ENCODE assay signal across 23 mouse cellular contexts in the genomic region with DNA sequence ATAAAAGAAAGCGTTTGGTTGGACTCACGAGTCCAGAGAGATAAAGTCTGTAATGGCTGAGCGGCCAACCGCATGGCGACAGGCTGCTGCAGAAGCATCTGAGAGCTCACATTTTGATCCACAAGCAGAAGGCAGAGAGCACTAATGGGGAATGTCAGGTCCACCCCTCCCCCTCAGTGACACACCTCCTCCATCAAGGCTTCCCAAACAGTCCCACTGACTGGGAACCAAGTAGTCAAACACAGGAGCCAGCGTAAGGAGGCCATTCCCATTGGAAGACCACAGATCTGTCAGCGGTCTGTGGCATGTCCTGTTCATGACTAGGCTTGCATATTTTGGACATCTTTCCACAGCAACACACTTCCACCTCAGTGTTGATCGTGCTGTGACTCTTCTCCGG. TPM values are rescaled to one million over a fixed set of nuclear protein-coding genes. Genes with fewer than 3 reads are reported as not detected.
A peak's percentile ranks its signal among the peaks of the same experiment; 100 is the strongest.
DNase-seq lines count a peak whose midpoint lies in the region; ATAC-seq lines count a peak whose summit lies in the region.
"Had no signal": no experiment of that assay in that cellular context is flagged by ENCODE, and none has a peak within 500 bp of the region (broad histone marks: within the 10 kb centered on the region; RNA-seq: fewer than 3 reads in every experiment).

No protein-coding gene starts in this region.

- no peaks in the 10 kb centered on the region for H3K36me3 ChIP-seq in embryonic facial prominence, embryonic 10.5 days (replicated peaks)
- no peaks in the 10 kb centered on the region for H3K36me3 ChIP-seq in midbrain, embryonic 13.5 days
- H3K36me3 ChIP-seq: embryonic facial prominence, embryonic 15.5 days; forebrain, embryonic 10.5 days; hindbrain, embryonic 10.5 days had no signal

- H3K27ac ChIP-seq in embryonic facial prominence, embryonic 10.5 days (replicated peaks): no peak overlapping the region
- no peak overlapping the region for H3K27ac ChIP-seq in midbrain, embryonic 13.5 days
- H3K27ac ChIP-seq: embryonic facial prominence, embryonic 15.5 days; forebrain, embryonic 10.5 days; gastrocnemius, adult 2 months; hindbrain, embryonic 10.5 days; hindbrain, embryonic 14.5 days had no signal

- DNase-seq in heart, postnatal 4 days: peak; percentile 3
- no peak for DNase-seq in heart, postnatal 10 days
- DNase-seq in right cerebral cortex, postnatal 10 days (ENCODE audit: low spot score in 2 of 2): peak; percentile 19 to 23
- DNase-seq in right cerebral cortex, postnatal 4 days: no peak
- peak; percentile 20 for DNase-seq in R1 (ENCODE audit: low read depth, low spot score)
- DNase-seq in embryonic facial prominence, embryonic 10.5 days (ENCODE audit: low spot score): peak; percentile 5
- DNase-seq: adrenal gland, adult 8-10 months; adrenal gland, postnatal 36 days; cerebellum, adult 2 months; cerebellum, postnatal 10 days; gastrocnemius, adult 2 months; heart, postnatal 14 days had no signal

- no peak overlapping the region for H3K9ac ChIP-seq in midbrain, embryonic 13.5 days (replicated peaks)
- H3K9ac ChIP-seq: embryonic facial prominence, embryonic 15.5 days; hindbrain, embryonic 14.5 days had no signal

- ATAC-seq in midbrain, embryonic 13.5 days: no peak
- ATAC-seq: forebrain, embryonic 14.5 days had no signal

- no peaks in the 10 kb centered on the region for H3K9me3 ChIP-seq in embryonic facial prominence, embryonic 10.5 days
- no peaks in the 10 kb centered on the region for H3K9me3 ChIP-seq in midbrain, embryonic 13.5 days
- H3K9me3 ChIP-seq: embryonic facial prominence, embryonic 15.5 days; forebrain, embryonic 10.5 days; hindbrain, embryonic 10.5 days had no signal

- 93% methylated on average over 9 of the region's 9 CpGs for WGBS in embryonic facial prominence, embryonic 10.5 days
- 94% methylated on average over 9 of the region's 9 CpGs for WGBS in midbrain, embryonic 13.5 days

- H3K4me2 ChIP-seq in midbrain, embryonic 13.5 days (replicated peaks): no peak overlapping the region
- H3K4me2 ChIP-seq: embryonic facial prominence, embryonic 15.5 days; hindbrain, embryonic 14.5 days had no signal

- H3K27me3 ChIP-seq in embryonic facial prominence, embryonic 10.5 days (replicated peaks; ENCODE audit: low read depth, poor library complexity, severe bottlenecking): peaks cover 33% of the 10 kb centered on the region
- H3K27me3 ChIP-seq in midbrain, embryonic 13.5 days: peaks cover 11% of the 10 kb centered on the region; the same call in 1 of the 2 replicates
- H3K27me3 ChIP-seq: embryonic facial prominence, embryonic 15.5 days had no signal

- intact Hi-C loops in heart, postnatal 10 days (cut with DNase I): no loop called here

- peaks cover 6% of the 10 kb centered on the region for H3K4me1 ChIP-seq in embryonic facial prominence, embryonic 10.5 days
- H3K4me1 ChIP-seq in midbrain, embryonic 13.5 days (replicated peaks): peaks cover 14% of the 10 kb centered on the region

- H3K4me3 ChIP-seq in embryonic facial prominence, embryonic 10.5 days: no peak overlapping the region
- H3K4me3 ChIP-seq in midbrain, embryonic 13.5 days (replicated peaks): no peak overlapping the region
- H3K4me3 ChIP-seq: embryonic facial prominence, embryonic 15.5 days; erythroblast, embryonic 14.5 days; forebrain, embryonic 10.5 days; gastrocnemius, adult 2 months; hindbrain, embryonic 10.5 days had no signal

RNA-seq across cellular contexts. Expression of gene Phf24, which starts 12.5 kb away (rescaled TPM):
- total RNA-seq in heart, postnatal 4 days (2021): 10 to 100 TPM; 15.2 to 23.1 TPM
- total RNA-seq in heart, postnatal 10 days (2021): 1 to 10 TPM; 8.0 to 9.5 TPM
- polyA plus RNA-seq in embryonic facial prominence, embryonic 10.5 days (2016; fragmentation: Nextera tagmentation; extraction: Ambion mirVana): 0.44 and 1.2 TPM in 2 replicates
- 14.8 and 15.2 TPM in 2 replicates for polyA plus RNA-seq in midbrain, embryonic 13.5 days (2015; fragmentation: Nextera tagmentation; extraction: Ambion mirVana)
- polyA plus RNA-seq: erythroblast, embryonic 14.5 days had no signal

RNA-seq across cellular contexts. Expression of gene Dnajb5, which starts 20.7 kb away (rescaled TPM):
- total RNA-seq in heart, postnatal 4 days (2021): 10 to 100 TPM; 82.4 to 91.9 TPM
- 10 to 100 TPM; 61.8 to 68.9 TPM for total RNA-seq in heart, postnatal 10 days (2021)
- polyA plus RNA-seq in embryonic facial prominence, embryonic 10.5 days (2016; fragmentation: Nextera tagmentation; extraction: Ambion mirVana): 10.3 and 10.9 TPM in 2 replicates
- 45.9 and 58.2 TPM in 2 replicates for polyA plus RNA-seq in midbrain, embryonic 13.5 days (2015; fragmentation: Nextera tagmentation; extraction: Ambion mirVana)
- polyA plus RNA-seq: erythroblast, embryonic 14.5 days had no signal

RNA-seq across cellular contexts. Expression of gene 1700022I11Rik, which starts 40.5 kb away (rescaled TPM):
- not detected for total RNA-seq in heart, postnatal 4 days (2021)
- total RNA-seq in heart, postnatal 10 days (2021): not detected
- polyA plus RNA-seq in embryonic facial prominence, embryonic 10.5 days (2016; fragmentation: Nextera tagmentation; extraction: Ambion mirVana): 0.54 and 0.76 TPM in 2 replicates
- polyA plus RNA-seq in midbrain, embryonic 13.5 days (2015; fragmentation: Nextera tagmentation; extraction: Ambion mirVana): 0.49 and 0.50 TPM in 2 replicates
- total RNA-seq: adrenal gland, adult 8-10 months; adrenal gland, postnatal 36 days; gastrocnemius, adult 2 months; gastrocnemius, postnatal 4 days; heart, adult 8-10 months; heart, postnatal 14 days had no signal
- polyA plus RNA-seq: cerebellum, adult 2 months; erythroblast, embryonic 14.5 days had no signal

RNA-seq across cellular contexts. Expression of gene Fam205c, which starts 54.9 kb away (rescaled TPM):
- 1 to 10 TPM; 1.3 TPM for total RNA-seq in heart, postnatal 4 days (2021)
- total RNA-seq in heart, postnatal 10 days (2021): 1 to 10 TPM; 2.7 to 2.9 TPM
- polyA plus RNA-seq in embryonic facial prominence, embryonic 10.5 days (2016; fragmentation: Nextera tagmentation; extraction: Ambion mirVana): 0.15 and 0.25 TPM in 2 replicates
- 1.2 and 1.7 TPM in 2 replicates for polyA plus RNA-seq in midbrain, embryonic 13.5 days (2015; fragmentation: Nextera tagmentation; extraction: Ambion mirVana)
- total RNA-seq: adrenal gland, adult 8-10 months; adrenal gland, postnatal 36 days; ES-E14; gastrocnemius, postnatal 4 days had no signal
- polyA plus RNA-seq: embryonic facial prominence, embryonic 11.5 days; erythroblast, embryonic 14.5 days had no signal

Comparison
In these comparisons a context has a peak if more than half of its experiments do, and no peak if none do; other contexts are left out.
1. DNase-seq: peak in heart, postnatal 4 days (single experiment), right cerebral cortex, postnatal 10 days (2 of 2), R1 (single experiment) and embryonic facial prominence, embryonic 10.5 days (single experiment); none in heart, postnatal 10 days (0 of 2) and right cerebral cortex, postnatal 4 days (single experiment).